19 mouse cellular contexts compared by ENCODE assay signal in the genomic region with DNA sequence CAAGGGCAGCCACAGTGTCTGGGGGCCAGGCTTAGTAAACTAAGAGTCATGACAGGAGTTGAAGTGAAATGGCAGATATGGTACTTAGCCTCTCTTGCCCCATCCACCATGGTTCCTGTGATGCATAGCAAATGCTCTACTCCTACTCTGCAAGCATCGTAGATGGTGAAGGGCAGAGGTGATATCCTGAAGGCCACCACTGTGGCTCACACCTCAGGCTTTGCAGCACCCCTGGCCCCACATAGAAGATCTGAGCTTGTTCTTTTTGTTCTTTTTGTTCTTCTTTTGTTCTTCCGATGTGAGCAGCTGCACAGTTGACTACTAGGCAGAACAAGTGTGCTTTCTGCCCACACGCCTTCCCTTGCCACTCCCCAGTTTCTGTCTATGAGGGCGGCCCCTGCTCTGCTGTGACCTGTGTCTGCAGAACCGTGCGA.
DNase-seq lines count a peak whose midpoint lies in the region; ATAC-seq and TF ChIP-seq lines count a peak whose summit lies in the region.
"Had no signal": no experiment of that assay in that cellular context is flagged by ENCODE, and none has a peak within 500 bp of the region (broad histone marks: within the 10 kb centered on the region; RNA-seq: fewer than 3 reads in every experiment).

No protein-coding gene starts in this region.

- H3K4me1 ChIP-seq in forebrain, embryonic 15.5 days = peaks cover 55% of the 10 kb centered on the region
- peaks cover 48% of the 10 kb centered on the region for H3K4me1 ChIP-seq in forebrain, embryonic 14.5 days (ENCODE audit: control insufficient read depth, insufficient read depth, low read length)
- peaks cover 36% of the 10 kb centered on the region for H3K4me1 ChIP-seq in midbrain, embryonic 12.5 days
- H3K4me1 ChIP-seq in midbrain, embryonic 15.5 days = peaks cover 33% of the 10 kb centered on the region
- H3K4me1 ChIP-seq in thymus, adult 2 months (replicated peaks; ENCODE audit: control insufficient read depth, insufficient read depth, low read length) = peaks cover 46% of the 10 kb centered on the region
- H3K4me1 ChIP-seq: liver, embryonic 13.5 days had no signal

- TF ChIP-seq POLR2A in thymus, adult 2 months (IDR thresholded peaks at IDR 0.05; ENCODE audit: control insufficient read depth, extremely low read depth, insufficient read depth, low read length, poor library complexity) = no peak

- H3K9me3 ChIP-seq in forebrain, embryonic 15.5 days = no peaks in the 10 kb centered on the region
- H3K9me3 ChIP-seq in forebrain, embryonic 14.5 days (replicated peaks; ENCODE audit: control insufficient read depth, low read length) = no peaks in the 10 kb centered on the region
- H3K9me3 ChIP-seq in midbrain, embryonic 12.5 days = no peaks in the 10 kb centered on the region
- H3K9me3 ChIP-seq in midbrain, embryonic 15.5 days = no peaks in the 10 kb centered on the region
- H3K9me3 ChIP-seq: limb, embryonic 12.5 days; liver, embryonic 13.5 days; lung, embryonic 15.5 days had no signal

- no peak overlapping the region for H3K9ac ChIP-seq in forebrain, embryonic 15.5 days (replicated peaks)
- no peak overlapping the region for H3K9ac ChIP-seq in forebrain, embryonic 14.5 days (ENCODE audit: low read length)
- no peak overlapping the region for H3K9ac ChIP-seq in midbrain, embryonic 12.5 days (replicated peaks)
- H3K9ac ChIP-seq in midbrain, embryonic 15.5 days = no peak overlapping the region
- H3K9ac ChIP-seq: limb, embryonic 12.5 days; liver, embryonic 13.5 days; lung, embryonic 15.5 days had no signal

- H3K27ac ChIP-seq in forebrain, embryonic 15.5 days (replicated peaks) = 0 out of 2 replicates have a peak overlapping the region, but pooled peaks have one; percentile 25
- H3K27ac ChIP-seq in forebrain, embryonic 14.5 days (ENCODE audit: low read depth, low read length) = no peak overlapping the region
- peak overlapping the region; percentile 81; the same call in 1 of the 2 replicates for H3K27ac ChIP-seq in midbrain, embryonic 12.5 days (replicated peaks)
- H3K27ac ChIP-seq in midbrain, embryonic 15.5 days = no peak overlapping the region
- H3K27ac ChIP-seq in thymus, adult 2 months (ENCODE audit: control insufficient read depth, insufficient read depth, low read length) = peak overlapping the region; percentile 99
- H3K27ac ChIP-seq: gastrocnemius, adult 2 months; hindbrain, postnatal 0 days; limb, embryonic 12.5 days; liver, embryonic 13.5 days; lung, embryonic 15.5 days; macrophage had no signal

- no peak for ATAC-seq in forebrain, embryonic 15.5 days (replicated peaks)
- no peak for ATAC-seq in forebrain, embryonic 14.5 days
- no peak for ATAC-seq in midbrain, embryonic 12.5 days (ENCODE audit: low FRiP score, low read depth)
- ATAC-seq in midbrain, embryonic 15.5 days (replicated peaks) = no peak
- ATAC-seq in monocyte, adult 5-6 weeks (replicated peaks; ENCODE audit: insufficient number of reproducible peaks, low FRiP score, low TSS enrichment, poor library complexity, severe bottlenecking) = no peak
- ATAC-seq: hindbrain, postnatal 0 days had no signal

- H3K4me2 ChIP-seq in forebrain, embryonic 15.5 days (replicated peaks) = no peak overlapping the region
- H3K4me2 ChIP-seq in forebrain, embryonic 14.5 days (ENCODE audit: low read length) = no peak overlapping the region
- H3K4me2 ChIP-seq in midbrain, embryonic 12.5 days (replicated peaks) = no peak overlapping the region
- no peak overlapping the region for H3K4me2 ChIP-seq in midbrain, embryonic 15.5 days
- H3K4me2 ChIP-seq: limb, embryonic 12.5 days; liver, embryonic 13.5 days; lung, embryonic 15.5 days had no signal

- TF ChIP-seq CTCF in thymus, adult 2 months (IDR thresholded peaks at IDR 0.05; ENCODE audit: borderline replicate concordance, control insufficient read depth, extremely low read depth, insufficient read depth, low read length, poor library complexity) = no peak

- H3K27me3 ChIP-seq in forebrain, embryonic 15.5 days = no peaks in the 10 kb centered on the region
- no peaks in the 10 kb centered on the region for H3K27me3 ChIP-seq in forebrain, embryonic 14.5 days (replicated peaks; ENCODE audit: control insufficient read depth, insufficient read depth, low read length)
- H3K27me3 ChIP-seq in midbrain, embryonic 12.5 days = no peaks in the 10 kb centered on the region
- H3K27me3 ChIP-seq in midbrain, embryonic 15.5 days (replicated peaks) = no peaks in the 10 kb centered on the region
- no peaks in the 10 kb centered on the region for H3K27me3 ChIP-seq in thymus, adult 2 months (ENCODE audit: control insufficient read depth, insufficient read depth, low read length)
- H3K27me3 ChIP-seq: limb, embryonic 12.5 days; liver, embryonic 13.5 days; lung, embryonic 15.5 days had no signal

- no peak overlapping the region for H3K4me3 ChIP-seq in forebrain, embryonic 15.5 days
- H3K4me3 ChIP-seq in forebrain, embryonic 14.5 days (ENCODE audit: low read depth, low read length) = no peak overlapping the region
- no peak overlapping the region for H3K4me3 ChIP-seq in midbrain, embryonic 12.5 days
- H3K4me3 ChIP-seq in midbrain, embryonic 15.5 days = no peak overlapping the region
- no peak overlapping the region for H3K4me3 ChIP-seq in thymus, adult 2 months (ENCODE audit: control insufficient read depth, insufficient read depth, low read length)
- H3K4me3 ChIP-seq: gastrocnemius, adult 2 months; limb, embryonic 12.5 days; liver, embryonic 13.5 days; lung, embryonic 15.5 days had no signal

- no peaks in the 10 kb centered on the region for H3K36me3 ChIP-seq in forebrain, embryonic 15.5 days
- no peaks in the 10 kb centered on the region for H3K36me3 ChIP-seq in forebrain, embryonic 14.5 days (ENCODE audit: control insufficient read depth, insufficient read depth, low read length)
- no peaks in the 10 kb centered on the region for H3K36me3 ChIP-seq in midbrain, embryonic 12.5 days
- H3K36me3 ChIP-seq in midbrain, embryonic 15.5 days (replicated peaks) = no peaks in the 10 kb centered on the region
- no peaks in the 10 kb centered on the region for H3K36me3 ChIP-seq in thymus, adult 2 months (ENCODE audit: control insufficient read depth, insufficient read depth, low read length)
- H3K36me3 ChIP-seq: limb, embryonic 12.5 days; liver, embryonic 13.5 days; lung, embryonic 15.5 days had no signal

- no peak for DNase-seq in forebrain, embryonic 14.5 days (ENCODE audit: low spot score)
- peak; percentile 68 for DNase-seq in thymus, adult 2 months
- DNase-seq in left cerebral cortex, adult 11 months (ENCODE audit: low spot score) = no peak
- DNase-seq: cerebellum, postnatal 14 days; embryo, embryonic 11 days; gastrocnemius, adult 2 months; heart, adult 18-20 months; kidney, adult 2 months; kidney, postnatal 14 days; liver, embryonic 13.5 days; retina, postnatal 1 day had no signal

- WGBS in forebrain, embryonic 15.5 days = 68% methylated on average over 6 of the region's 6 CpGs
- WGBS in forebrain, embryonic 14.5 days = 70% methylated on average over 6 of the region's 6 CpGs
- 73% methylated on average over 6 of the region's 6 CpGs for WGBS in midbrain, embryonic 12.5 days
- WGBS in midbrain, embryonic 15.5 days = 69% methylated on average over 6 of the region's 6 CpGs
- 10% methylated on average over 6 of the region's 6 CpGs for WGBS in thymus, adult 2 months

Comparison
In these comparisons a context has a peak if more than half of its experiments do, and no peak if none do; other contexts are left out.
1. H3K27ac ChIP-seq: peak in forebrain, embryonic 15.5 days (single experiment), midbrain, embryonic 12.5 days (single experiment) and thymus, adult 2 months (single experiment); none in forebrain, embryonic 14.5 days (single experiment) and midbrain, embryonic 15.5 days (single experiment).